Mouse (Mus musculus) regulatory T cell (primary cell): ENCODE measurements around the gene Gpr84.
"Not testable (repeated sequence)": the region's sequence is repeated elsewhere in the genome, so short reads cannot be mapped to it uniquely, and the experiment has no call there.

Source experiments
- in situ Hi-C: fragments of 300-600 bp; cut with MboI, MseI; formaldehyde crosslinking; loops from one replicate; pipeline ENCODE4 v1.15.1; 2025; ENCODE audit warnings: high pct_unique_total_duplicates

The Gpr84 gene

GRCm38 (mm10) chr15:103285778-103286417 lies 24.5 kb downstream of the Gpr84 start:
- in situ Hi-C loops = no loop called here

- in situ Hi-C loops = no loop called here
Measured at GRCm38 (mm10) chr15:103284647-103285046, 25.8 kb downstream of the Gpr84 start.

GRCm38 (mm10) chr15:103284066-103284465 lies 26.3 kb downstream of the Gpr84 start:
- in situ Hi-C loops = no loop called here

- in situ Hi-C loops = no loop called here
Measured at GRCm38 (mm10) chr15:103281465-103282205, 28.8 kb downstream of the Gpr84 start.

- in situ Hi-C loops = no loop called here
Measured at GRCm38 (mm10) chr15:103280817-103281464, 29.5 kb downstream of the Gpr84 start.

GRCm38 (mm10) chr15:103279750-103280149 lies 30.7 kb downstream of the Gpr84 start:
- in situ Hi-C loops = no loop called here

GRCm38 (mm10) chr15:103277949-103278348 lies 32.5 kb downstream of the Gpr84 start:
- in situ Hi-C loops = no loop called here

- in situ Hi-C loops = not testable (repeated sequence)
Measured at GRCm38 (mm10) chr15:103275943-103276342, 34.5 kb downstream of the Gpr84 start.

GRCm38 (mm10) chr15:103272419-103273279 lies 37.8 kb downstream of the Gpr84 start, which contains the start of gene Copz1:
Gene Copz1, plus strand, starts transcription at chr15:103272714.
- in situ Hi-C loops = no loop called here

GRCm38 (mm10) chr15:103268903-103269302 lies 41.5 kb downstream of the Gpr84 start:
- in situ Hi-C loops = no loop called here

- in situ Hi-C loops = no loop called here
Measured at GRCm38 (mm10) chr15:103264794-103265193, 45.6 kb downstream of the Gpr84 start.

- in situ Hi-C loops = no loop called here
Measured at GRCm38 (mm10) chr15:103259989-103260388, 50.4 kb downstream of the Gpr84 start.

GRCm38 (mm10) chr15:103259162-103259561 lies 51.2 kb downstream of the Gpr84 start:
- in situ Hi-C loops = no loop called here
